Mouse (Mus musculus) layer of hippocampus, adult 2 months (tissue): ENCODE measurements at regions not wholly inside any gene's neighbourhood (a gene's known extent, or its start where the extent isn't known, plus 50 kb on each side); places are given as distances from the start of the nearest gene placed in this dataset.

Experiments
- DNase-seq, 2 experiments: peaks; one replicate each; pipeline ENCODE4 v3.0.0; 2022; ENCODE audit warnings: low spot score in 2 of 2
- H3K27ac ChIP-seq: fragments of 200-600 bp; 2 replicates; pipeline ENCODE4 v1.8.1; 2022
- H3K4me3 ChIP-seq: fragments of 200-600 bp; 2 replicates; pipeline ENCODE4 v1.8.1; 2022; ENCODE audit warnings: mild to moderate bottlenecking
- CTCF ChIP-seq: fragments of 200-600 bp; conservative IDR thresholded peaks from 2 replicates; pipeline ENCODE4 v1.8.1; 2022; ENCODE audit warnings: antibody characterized with exemption, mild to moderate bottlenecking, moderate library complexity

GRCm38 (mm10) chr14:24959401-24959800, 472.5 kb downstream of the Rps24 start:
- Histone ChIP-seq H3K27ac (peak overlapping the region; percentile 12; the same call in 1 of the 2 replicates), H3K4me3 (no peak overlapping the region)
- TF ChIP-seq CTCF, result no peak
- no peak for DNase-seq

GRCm38 (mm10) chr14:24960082-24960482, 473.2 kb downstream of the Rps24 start:
- DNase-seq, result peak; percentile 47 to 50
- no peak overlapping the region for H3K4me3 ChIP-seq
- TF ChIP-seq CTCF, result no peak
- peak overlapping the region; percentile 43 for H3K27ac ChIP-seq

- DNase-seq, result no peak
- no peak overlapping the region for H3K4me3 ChIP-seq
- TF ChIP-seq CTCF, result no peak
- H3K27ac ChIP-seq, result peak overlapping the region; percentile 43; the same call in 1 of the 2 replicates
Measured at GRCm38 (mm10) chr14:24960875-24961274, 473.9 kb downstream of the Rps24 start.

- Histone ChIP-seq H3K27ac (no peak overlapping the region), H3K4me3 (no peak overlapping the region)
- no peak for TF ChIP-seq CTCF
- no peak for DNase-seq
Measured at GRCm38 (mm10) chr14:24961721-24962120, 474.8 kb downstream of the Rps24 start.

GRCm38 (mm10) chr14:24969584-24969983, 482.7 kb downstream of the Rps24 start:
- TF ChIP-seq CTCF, result no peak
- H3K4me3 ChIP-seq, result no peak overlapping the region
- DNase-seq, result no peak
- no peak overlapping the region for H3K27ac ChIP-seq

GRCm38 (mm10) chr14:24972357-24972756, 485.4 kb downstream of the Rps24 start:
- DNase-seq, result no peak
- Histone ChIP-seq H3K27ac (no peak overlapping the region), H3K4me3 (no peak overlapping the region)
- no peak for TF ChIP-seq CTCF

- no peak for TF ChIP-seq CTCF
- Histone ChIP-seq H3K27ac (no peak overlapping the region), H3K4me3 (no peak overlapping the region)
- DNase-seq, result no peak
Measured at GRCm38 (mm10) chr14:24973039-24973438, 485.9 kb upstream of the Zmiz1 start.

- no peak for DNase-seq
- no peak for TF ChIP-seq CTCF
- no peak overlapping the region for H3K27ac ChIP-seq
- H3K4me3 ChIP-seq, result no peak overlapping the region
Measured at GRCm38 (mm10) chr14:24973591-24973990, 485.4 kb upstream of the Zmiz1 start.

- H3K27ac ChIP-seq, result no peak overlapping the region
- no peak for TF ChIP-seq CTCF
- no peak overlapping the region for H3K4me3 ChIP-seq
- no peak for DNase-seq
Measured at GRCm38 (mm10) chr14:24982489-24982888, 476.5 kb upstream of the Zmiz1 start.

GRCm38 (mm10) chr14:24983279-24983678, 475.7 kb upstream of the Zmiz1 start:
- no peak overlapping the region for H3K27ac ChIP-seq
- DNase-seq, result no peak
- peak; percentile 69 for TF ChIP-seq CTCF
- no peak overlapping the region for H3K4me3 ChIP-seq

- Histone ChIP-seq H3K27ac (no peak overlapping the region), H3K4me3 (no peak overlapping the region)
- DNase-seq, result no peak
- no peak for TF ChIP-seq CTCF
Measured at GRCm38 (mm10) chr14:24985806-24986359, 473.1 kb upstream of the Zmiz1 start.

- no peak for DNase-seq
- Histone ChIP-seq H3K4me3 (no peak overlapping the region), H3K27ac (no peak overlapping the region)
- TF ChIP-seq CTCF, result no peak
Measured at GRCm38 (mm10) chr14:24986404-24986803, 472.6 kb upstream of the Zmiz1 start.

GRCm38 (mm10) chr14:24993751-24994658, 465.0 kb upstream of the Zmiz1 start:
- DNase-seq, result peak; percentile 47 to 61
- Histone ChIP-seq H3K27ac (peak overlapping the region; percentile 82), H3K4me3 (no peak overlapping the region)
- peak; percentile 27; the same call in 1 of the 2 replicates for TF ChIP-seq CTCF

GRCm38 (mm10) chr14:24995226-24995625, 463.8 kb upstream of the Zmiz1 start:
- DNase-seq, result no peak
- H3K27ac ChIP-seq, result peak overlapping the region; percentile 29; the same call in 1 of the 2 replicates
- TF ChIP-seq CTCF, result no peak

More at GRCm38 (mm10) chr14:24995226-24995625, 463.8 kb upstream of the Zmiz1 start:
- no peak overlapping the region for H3K4me3 ChIP-seq
